Mouse (Mus musculus) liver, embryonic 14.5 days (tissue): ENCODE measurements around the gene Wfikkn2.

Source experiments
- CTCF ChIP-seq: IDR thresholded peaks from 2 replicates; pipeline ENCODE4 v1.5.1; 2016; ENCODE audit warnings: antibody characterized with exemption, low read depth, control low read depth
- EP300 ChIP-seq: IDR thresholded peaks from 2 replicates; pipeline ENCODE4 v1.6.1; 2016; ENCODE audit warnings: antibody characterized with exemption, low read depth

DNA sequence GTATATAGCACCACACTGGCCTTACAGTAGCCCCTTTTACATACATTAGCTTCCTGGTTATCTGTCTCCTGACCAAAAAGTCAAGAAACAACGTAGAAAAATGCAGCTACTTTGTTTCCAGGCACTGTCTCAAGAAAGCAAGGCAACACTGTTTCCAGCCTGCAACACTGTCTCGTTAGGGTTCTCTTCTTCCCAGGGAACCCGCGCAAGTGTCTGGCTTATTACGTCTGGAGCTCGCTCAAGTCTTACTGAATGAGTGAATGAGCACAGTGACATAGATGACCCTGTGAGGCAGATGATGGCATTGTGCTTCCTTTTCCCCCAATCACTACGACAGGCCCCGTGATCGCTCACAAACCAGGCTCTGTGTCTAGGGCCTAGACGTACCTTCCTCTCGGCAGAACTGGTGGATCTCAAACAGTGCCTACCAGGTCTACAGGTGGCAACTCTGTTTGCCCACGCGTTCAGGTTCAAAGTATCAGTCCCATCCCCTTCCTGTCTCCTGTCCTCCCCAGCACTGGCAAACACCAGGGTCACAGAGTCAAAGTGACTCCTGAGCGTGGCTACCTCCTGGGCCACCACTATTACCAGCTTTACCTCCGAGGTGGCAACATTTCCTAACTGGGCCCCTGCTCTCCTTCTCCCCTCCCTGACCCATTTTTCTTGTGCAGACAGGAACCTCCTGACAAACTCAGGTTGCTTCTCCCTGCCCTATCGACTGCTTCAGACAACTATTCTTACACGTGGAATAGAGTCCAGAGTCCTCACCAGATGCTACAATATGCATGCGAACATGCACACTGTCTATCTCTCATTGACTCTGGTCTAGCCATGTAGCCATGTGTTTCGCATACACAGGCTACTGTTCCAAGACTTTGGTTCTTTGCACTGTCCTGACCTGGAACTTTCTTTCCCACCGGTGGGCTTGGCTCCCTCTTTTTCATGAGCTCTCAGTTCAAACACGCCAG, 27.4 kb upstream of the Wfikkn2 start:
- TF ChIP-seq CTCF (no peak), EP300 (no peak)
